Mouse (Mus musculus) kidney, embryonic 16.5 days (tissue): ENCODE measurements around the gene As3mt. TPM values are rescaled to one million over a fixed set of nuclear protein-coding genes. Genes with fewer than 3 reads are reported as not detected.
"Not testable (repeated sequence)": the region's sequence is repeated elsewhere in the genome, so short reads cannot be mapped to it uniquely, and the experiment has no call there.

ENCODE experiments used
- ATAC-seq: fragments of 200-750 bp; cut with Nextera tagmentation; 2 replicates; pipeline ENCODE4 v1.8.0; 2017; ENCODE audit warnings: moderate TSS enrichment; ENCODE audit not compliant: low FRiP score, low TSS enrichment
- H3K27ac ChIP-seq: fragments of 300-500 bp; sonication (generic); 2 replicates; pipeline ENCODE4 v1.5.1; 2014; ENCODE audit warnings: low read length
- H3K27me3 ChIP-seq: fragments of 300-500 bp; sonication (generic); 2 replicates; pipeline ENCODE4 v1.6.1; 2014; ENCODE audit warnings: low read length, control low read depth, mixed read lengths; ENCODE audit not compliant: insufficient read depth
- H3K36me3 ChIP-seq: fragments of 300-500 bp; sonication (generic); 2 replicates; pipeline ENCODE4 v1.6.1; 2014; ENCODE audit warnings: low read length, control low read depth, mixed read lengths; ENCODE audit not compliant: insufficient read depth
- H3K4me1 ChIP-seq: fragments of 300-500 bp; sonication (generic); 2 replicates; pipeline ENCODE4 v1.6.1; 2014; ENCODE audit warnings: low read length, control low read depth, mixed read lengths; ENCODE audit not compliant: insufficient read depth
- H3K4me2 ChIP-seq: fragments of 300-500 bp; sonication (generic); replicated peaks from 2 replicates; pipeline ENCODE4 v1.6.1; 2014; ENCODE audit warnings: low read depth, low read length
- H3K4me3 ChIP-seq: fragments of 300-500 bp; sonication (generic); 2 replicates; pipeline ENCODE4 v1.5.1; 2014; ENCODE audit warnings: mild to moderate bottlenecking, low read length
- H3K9ac ChIP-seq: fragments of 300-500 bp; sonication (generic); replicated peaks from 2 replicates; pipeline ENCODE4 v1.6.1; 2014; ENCODE audit warnings: low read length
- H3K9me3 ChIP-seq: fragments of 300-500 bp; sonication (generic); 2 replicates; pipeline ENCODE4 v1.6.1; 2016; ENCODE audit warnings: low read length, control low read depth
- WGBS: fragments of 180-500 bp; shearing (Covaris S2); extraction: QIAGEN DNeasy Blood & Tissue Kit; methylation state at CpG from one replicate; pipeline ENCODE4 v1.1.7; 2014; 5-methylcytosine and 5-hydroxymethylcytosine counted together
- polyA plus RNA-seq: library from polyadenylated mRNA; unstranded; fragments of >200 nt; fragmentation: Nextera tagmentation; extraction: Ambion mirVana; gene quantifications from 2 replicates; pipeline ENCODE4 v1.2.1, GENCODE M21; 2015

The As3mt gene
- polyA plus RNA-seq, 1 experiment from 2014 or later, result 57.0 TPM

DNA sequence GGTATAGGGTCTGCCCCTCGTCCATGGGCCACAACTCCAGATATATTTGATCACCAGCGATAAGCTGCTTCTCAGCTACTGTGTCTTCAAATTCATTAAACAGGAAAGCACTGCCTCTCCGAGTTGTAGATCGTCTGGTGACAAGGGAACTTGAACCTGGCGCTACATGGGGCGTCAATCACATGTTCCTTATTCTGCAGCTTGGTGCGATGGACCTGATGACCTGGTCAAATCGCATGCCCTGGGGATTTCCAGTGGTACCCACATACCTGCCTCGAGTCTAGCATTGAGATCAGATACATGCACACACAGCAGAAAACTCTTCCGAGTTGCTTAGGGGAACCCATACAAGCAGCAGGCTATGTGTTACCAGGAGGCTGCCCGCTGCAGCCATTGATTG, 62.5 kb downstream of the As3mt start:
- Histone ChIP-seq H3K4me1 (peaks cover 13% of the 10 kb centered on the region), H3K9ac (no peak overlapping the region), H3K4me3 (no peak overlapping the region), H3K9me3 (no peaks in the 10 kb centered on the region), H3K27me3 (no peaks in the 10 kb centered on the region), H3K36me3 (no peaks in the 10 kb centered on the region), H3K4me2 (no peak overlapping the region), H3K27ac (no peak overlapping the region)
- ATAC-seq, result no peak
- WGBS, result 77% methylated on average over 11 of the region's 11 CpGs

DNA sequence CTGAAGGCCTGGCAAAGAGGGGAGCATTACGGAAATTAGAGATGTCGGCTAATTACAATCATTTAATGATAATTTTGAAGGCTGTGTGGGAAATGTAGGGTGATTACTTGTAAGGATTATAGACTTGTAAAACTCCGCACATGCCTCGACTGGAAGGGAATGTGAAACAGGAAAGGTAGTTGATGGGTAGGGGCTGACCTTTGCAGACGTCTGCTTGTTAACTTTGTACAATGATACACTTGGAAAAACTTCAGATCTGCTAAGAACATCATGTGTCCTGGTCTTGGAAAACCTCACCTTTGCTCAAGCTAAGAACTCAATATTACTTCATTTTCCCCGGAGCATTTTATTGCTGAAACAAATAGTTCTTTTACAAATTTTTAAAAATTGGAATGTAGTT, 64.5 kb downstream of the As3mt start:
- Histone ChIP-seq H3K9ac (no peak overlapping the region), H3K9me3 (no peaks in the 10 kb centered on the region), H3K4me1 (peaks cover 13% of the 10 kb centered on the region), H3K27ac (no peak overlapping the region), H3K27me3 (no peaks in the 10 kb centered on the region), H3K36me3 (no peaks in the 10 kb centered on the region), H3K4me2 (no peak overlapping the region), H3K4me3 (no peak overlapping the region)
- 70% methylated on average over 6 of the region's 6 CpGs for WGBS
- no peak for ATAC-seq

DNA sequence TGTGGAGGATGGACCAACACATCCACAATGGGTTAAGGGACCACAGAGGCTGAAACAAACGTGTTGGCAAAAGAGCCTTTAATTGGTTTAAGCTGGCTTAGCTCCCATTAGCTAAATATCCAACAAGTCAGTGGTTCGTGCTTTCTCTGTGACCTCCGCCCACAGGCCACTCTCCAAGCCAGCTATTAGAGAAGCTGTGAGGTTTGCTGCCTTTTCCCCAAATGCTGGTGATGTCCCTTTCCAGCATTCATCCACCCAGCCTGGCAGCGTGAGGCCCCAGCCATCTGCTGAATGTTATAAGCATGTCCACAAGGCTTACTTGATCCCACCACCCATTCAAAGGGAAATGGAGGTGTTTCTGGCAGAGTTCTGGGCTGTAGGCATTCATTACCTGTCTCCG, 69.1 kb downstream of the As3mt start:
- H3K27me3 ChIP-seq, result no peaks in the 10 kb centered on the region
- 65% methylated on average over 5 of the region's 5 CpGs for WGBS
- no peaks in the 10 kb centered on the region for H3K9me3 ChIP-seq
- no peak overlapping the region for H3K4me2 ChIP-seq
- no peak overlapping the region for H3K4me3 ChIP-seq
- no peak for ATAC-seq
- H3K4me1 ChIP-seq, result peaks cover 5% of the 10 kb centered on the region; the same call in 1 of the 2 replicates
- H3K27ac ChIP-seq, result no peak overlapping the region
- H3K9ac ChIP-seq, result no peak overlapping the region
- H3K36me3 ChIP-seq, result no peaks in the 10 kb centered on the region

DNA sequence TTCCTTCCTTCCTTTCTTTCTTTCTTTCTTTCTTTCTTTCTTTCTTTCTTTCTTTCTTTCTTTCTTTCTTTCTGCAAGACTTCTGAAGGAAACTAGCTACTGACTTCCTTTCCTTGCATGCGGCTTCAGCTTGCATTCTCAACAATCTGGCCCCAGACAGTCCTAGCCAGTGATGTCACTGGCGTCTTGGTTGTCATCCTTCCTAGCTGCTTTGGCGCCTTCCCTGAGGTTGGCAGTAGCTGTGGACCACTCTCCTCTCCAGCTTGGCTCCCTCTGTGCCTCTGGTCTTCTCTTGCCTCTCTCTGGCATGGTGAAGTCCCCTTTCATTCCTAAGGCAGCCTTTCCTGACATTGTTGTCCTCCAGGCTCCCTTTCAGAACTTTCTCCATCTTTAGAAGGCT, 69.6 kb downstream of the As3mt start:
- H3K36me3 ChIP-seq, result no peaks in the 10 kb centered on the region
- H3K9ac ChIP-seq, result no peak overlapping the region
- 87% methylated on average over 3 of the region's 3 CpGs for WGBS
- H3K27me3 ChIP-seq, result no peaks in the 10 kb centered on the region
- H3K4me1 ChIP-seq, result peaks cover 5% of the 10 kb centered on the region; the same call in 1 of the 2 replicates
- no peak overlapping the region for H3K27ac ChIP-seq
- H3K9me3 ChIP-seq, result no peaks in the 10 kb centered on the region
- no peak for ATAC-seq
- no peak overlapping the region for H3K4me3 ChIP-seq
- H3K4me2 ChIP-seq, result no peak overlapping the region

DNA sequence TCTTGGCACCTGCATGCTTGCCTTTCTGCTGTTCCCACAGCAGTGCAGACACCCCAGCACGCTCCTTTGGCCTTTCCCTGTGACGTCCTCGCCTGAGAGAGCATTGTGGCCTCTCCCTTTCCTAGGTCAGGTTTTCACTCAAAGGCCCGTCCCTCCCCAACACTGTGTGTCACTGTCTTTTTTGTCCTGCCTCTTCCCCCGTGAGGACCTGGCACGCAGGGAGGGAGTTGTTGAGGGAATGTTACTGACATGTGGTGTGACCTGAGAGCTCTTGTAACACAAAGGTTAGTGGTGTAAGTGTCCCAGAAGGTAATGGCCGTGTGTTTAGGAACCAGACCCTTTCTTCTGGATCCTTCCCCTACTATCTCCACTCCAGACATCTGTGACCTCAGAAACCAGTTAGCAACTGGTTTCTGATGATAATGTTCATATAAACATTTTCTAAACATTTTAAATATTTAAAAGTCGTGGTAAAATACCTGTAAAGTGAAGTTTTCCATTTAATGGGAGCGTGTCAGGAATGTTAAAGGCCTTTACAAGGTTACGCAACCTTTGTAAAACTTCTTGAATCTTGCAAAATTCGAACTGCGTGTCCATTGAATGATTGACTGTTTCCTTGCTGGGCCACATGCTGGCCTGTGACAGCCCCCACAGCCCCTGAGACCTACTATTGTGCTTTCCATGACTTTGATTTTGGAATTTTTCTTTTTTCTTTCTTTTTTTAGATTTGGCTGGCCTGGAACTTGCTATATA, 70.8 kb downstream of the As3mt start:
- Histone ChIP-seq H3K27ac (no peak overlapping the region), H3K9ac (no peak overlapping the region), H3K9me3 (no peaks in the 10 kb centered on the region), H3K36me3 (no peaks in the 10 kb centered on the region), H3K4me3 (no peak overlapping the region), H3K4me2 (no peak overlapping the region), H3K4me1 (no peaks in the 10 kb centered on the region), H3K27me3 (no peaks in the 10 kb centered on the region)
- 52% methylated on average over 12 of the region's 12 CpGs for WGBS
- ATAC-seq, result no peak

DNA sequence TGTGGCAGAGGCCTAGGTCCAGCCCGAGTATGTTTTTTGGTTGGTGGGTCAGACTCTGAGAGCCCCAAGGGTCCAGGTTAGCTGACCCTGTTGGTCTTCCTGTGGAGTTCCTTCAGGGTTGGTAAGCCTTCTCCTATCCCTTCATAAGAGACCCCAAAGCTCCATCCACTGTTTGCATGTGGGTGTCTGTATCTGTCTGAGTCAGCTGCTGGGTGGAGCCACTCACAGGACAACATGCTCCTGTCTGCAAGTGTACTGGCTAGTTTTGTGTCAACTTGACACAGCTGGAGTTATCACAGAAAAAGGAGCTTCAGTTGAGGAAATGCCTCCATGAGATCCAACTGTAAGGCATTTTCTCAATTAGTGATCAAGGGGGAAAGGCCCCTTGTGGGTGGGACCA, 71.9 kb downstream of the As3mt start:
- 80% methylated on average over 1 of the region's 1 CpGs for WGBS
- not testable (repeated sequence) for H3K9me3 ChIP-seq, H3K9ac ChIP-seq, H3K27me3 ChIP-seq, H3K4me2 ChIP-seq, H3K4me1 ChIP-seq, H3K36me3 ChIP-seq, H3K4me3 ChIP-seq, ATAC-seq, H3K27ac ChIP-seq

DNA sequence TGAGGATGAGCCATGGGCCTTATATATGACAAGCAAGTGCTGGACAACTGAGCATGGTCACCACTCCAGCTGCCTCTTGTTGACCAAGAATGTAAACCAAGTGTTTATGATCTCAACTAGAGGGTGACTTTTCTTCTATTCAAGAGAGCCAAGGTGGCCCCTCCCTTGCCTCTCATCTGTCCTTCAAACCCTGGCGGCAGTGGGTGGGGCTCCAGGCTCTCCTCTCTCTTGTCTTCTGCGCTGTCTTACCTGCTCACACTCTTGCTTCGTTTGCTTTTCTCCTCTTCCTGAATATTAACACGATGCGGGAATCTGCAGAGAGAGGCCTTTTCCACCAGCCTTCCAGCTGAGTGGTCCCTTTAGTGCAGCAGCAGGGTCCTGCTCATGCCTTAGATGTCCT, 76.8 kb downstream of the As3mt start:
- Histone ChIP-seq H3K36me3 (no peaks in the 10 kb centered on the region), H3K4me1 (peaks cover 14% of the 10 kb centered on the region), H3K27me3 (no peaks in the 10 kb centered on the region), H3K4me2 (no peak overlapping the region), H3K9ac (no peak overlapping the region), H3K9me3 (no peaks in the 10 kb centered on the region), H3K4me3 (no peak overlapping the region), H3K27ac (no peak overlapping the region)
- WGBS, result 71% methylated on average over 5 of the region's 5 CpGs
- no peak for ATAC-seq

DNA sequence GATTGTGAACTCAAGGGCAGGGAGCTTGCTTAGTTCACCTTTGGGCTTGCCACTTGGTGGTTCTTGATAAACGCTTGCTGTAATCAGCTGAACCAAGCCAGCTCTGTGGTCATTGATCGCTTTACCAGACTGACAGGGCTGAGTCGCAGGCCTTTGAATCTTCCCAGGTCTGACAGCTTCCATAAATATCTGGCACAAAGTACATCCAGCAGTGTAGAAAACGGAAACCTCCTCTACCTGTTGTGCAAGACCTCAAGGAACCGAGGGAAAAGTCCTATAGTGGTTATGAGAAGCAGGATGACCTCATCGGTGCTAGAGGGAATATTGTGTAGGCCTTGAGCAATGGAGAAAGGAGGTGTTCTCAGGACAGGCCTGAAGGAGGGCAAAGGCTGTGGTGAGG, 77.2 kb downstream of the As3mt start:
- H3K27ac ChIP-seq, result no peak overlapping the region
- no peak overlapping the region for H3K9ac ChIP-seq
- H3K4me3 ChIP-seq, result no peak overlapping the region
- H3K27me3 ChIP-seq, result no peaks in the 10 kb centered on the region
- no peak overlapping the region for H3K4me2 ChIP-seq
- H3K4me1 ChIP-seq, result peaks cover 14% of the 10 kb centered on the region
- no peak for ATAC-seq
- H3K9me3 ChIP-seq, result no peaks in the 10 kb centered on the region
- H3K36me3 ChIP-seq, result no peaks in the 10 kb centered on the region
- 71% methylated on average over 6 of the region's 6 CpGs for WGBS

DNA sequence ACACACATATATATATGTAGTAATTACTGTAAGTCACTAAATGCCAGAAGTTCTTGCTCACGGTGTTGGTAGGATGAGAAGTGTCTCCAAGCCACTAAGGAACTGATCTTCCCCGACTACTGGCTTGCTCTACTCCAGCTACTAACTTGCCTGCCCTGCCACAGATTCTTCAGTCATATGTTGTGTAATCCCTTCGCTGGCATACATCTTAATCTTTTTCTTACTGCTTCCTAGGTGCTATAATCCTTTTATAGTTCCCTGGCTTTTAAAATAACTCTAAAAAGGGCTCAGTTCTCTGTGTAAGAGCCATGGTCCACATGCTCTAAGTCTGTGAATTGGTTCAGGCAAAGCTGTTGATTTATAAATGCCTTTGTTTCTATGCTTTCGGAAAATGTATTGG, 78.4 kb downstream of the As3mt start:
- Histone ChIP-seq H3K27ac (no peak overlapping the region), H3K4me3 (no peak overlapping the region), H3K4me1 (peaks cover 14% of the 10 kb centered on the region), H3K9me3 (no peaks in the 10 kb centered on the region), H3K27me3 (no peaks in the 10 kb centered on the region), H3K4me2 (no peak overlapping the region), H3K36me3 (no peaks in the 10 kb centered on the region), H3K9ac (no peak overlapping the region)
- no peak for ATAC-seq
- 83% methylated on average over 4 of the region's 4 CpGs for WGBS

DNA sequence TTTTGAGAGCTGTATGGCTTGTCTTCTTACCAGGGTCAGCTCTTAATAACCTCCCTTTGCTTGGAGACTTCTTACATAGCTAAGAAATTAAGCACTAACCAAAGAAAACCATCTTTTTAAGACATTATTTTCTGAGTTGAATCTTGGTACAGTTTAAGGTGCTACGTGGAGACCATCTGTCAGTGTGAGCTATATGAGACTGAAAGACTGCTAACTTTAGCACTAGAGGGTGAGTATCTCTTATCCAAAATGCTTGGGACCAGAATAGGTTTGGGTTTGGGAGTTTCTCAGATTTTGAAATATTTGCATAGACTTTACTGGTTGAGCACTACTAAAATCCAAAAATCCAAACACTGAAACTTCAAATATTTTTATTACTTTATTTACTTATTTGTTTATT, 82.5 kb downstream of the As3mt start:
- H3K4me1 ChIP-seq, result 0 out of 2 replicates have a peak, but pooled peaks cover 7% of the 10 kb centered on the region
- H3K36me3 ChIP-seq, result no peaks in the 10 kb centered on the region
- no peaks in the 10 kb centered on the region for H3K9me3 ChIP-seq

More for the DNA sequence above, 82.5 kb downstream of the As3mt start:
- H3K4me3 ChIP-seq, result no peak overlapping the region
- no peak overlapping the region for H3K4me2 ChIP-seq
- H3K9ac ChIP-seq, result no peak overlapping the region
- H3K27ac ChIP-seq, result no peak overlapping the region
- WGBS, result 77% methylated on average over 1 of the region's 1 CpGs
- H3K27me3 ChIP-seq, result no peaks in the 10 kb centered on the region
- ATAC-seq, result no peak
